Mouse (Mus musculus) layer of hippocampus, adult 2 months (tissue): ENCODE results near the gene Nsun7. TPM values are rescaled to one million over a fixed set of nuclear protein-coding genes. Genes with fewer than 3 reads are reported as not detected.
"Not testable (repeated sequence)": the region's sequence is repeated elsewhere in the genome, so short reads cannot be mapped to it uniquely, and the experiment has no call there.

Source experiments
- DNase-seq, 2 experiments: peaks; one replicate each; pipeline ENCODE4 v3.0.0; 2022; ENCODE audit warnings: low spot score in 2 of 2
- H3K27ac ChIP-seq: fragments of 200-600 bp; 2 replicates; pipeline ENCODE4 v1.8.1; 2022
- H3K4me3 ChIP-seq: fragments of 200-600 bp; 2 replicates; pipeline ENCODE4 v1.8.1; 2022; ENCODE audit warnings: mild to moderate bottlenecking
- CTCF ChIP-seq: fragments of 200-600 bp; conservative IDR thresholded peaks from 2 replicates; pipeline ENCODE4 v1.8.1; 2022; ENCODE audit warnings: antibody characterized with exemption, mild to moderate bottlenecking, moderate library complexity
- total RNA-seq, 2 experiments: library from RNA; stranded (reverse); gene quantifications; 2 replicates each; pipeline ENCODE4 v1.2.3; 2021

Nsun7 gene
- total RNA-seq, 2 experiments from 2014 or later, result 12.6 to 14.6 TPM

GRCm38 (mm10) chr5:66245958-66246497 is 13.7 kb upstream of the Nsun7 start:
- TF ChIP-seq CTCF, result no peak
- Histone ChIP-seq H3K27ac (no peak overlapping the region), H3K4me3 (no peak overlapping the region)
- no peak for DNase-seq

GRCm38 (mm10) chr5:66253219-66253618 is 6.5 kb upstream of the Nsun7 start:
- Histone ChIP-seq H3K27ac (no peak overlapping the region), H3K4me3 (no peak overlapping the region)
- TF ChIP-seq CTCF, result peak; percentile 71
- DNase-seq, result no peak

- no peak for DNase-seq
- no peak for TF ChIP-seq CTCF
- Histone ChIP-seq H3K27ac (no peak overlapping the region), H3K4me3 (no peak overlapping the region)
Observed at GRCm38 (mm10) chr5:66255044-66255443, 4.7 kb upstream of the Nsun7 start.

GRCm38 (mm10) chr5:66259000-66259399 is 697 bp upstream of the Nsun7 start:
- Histone ChIP-seq H3K4me3 (no peak overlapping the region), H3K27ac (no peak overlapping the region)
- no peak for TF ChIP-seq CTCF
- no peak for DNase-seq

GRCm38 (mm10) chr5:66259431-66259755 is 304 bp upstream of the Nsun7 start:
- Histone ChIP-seq H3K27ac (peak overlapping the region; percentile 97), H3K4me3 (peak overlapping the region; percentile 89)

GRCm38 (mm10) chr5:66262475-66262874 is 2.8 kb downstream of the Nsun7 start:
- no peak for TF ChIP-seq CTCF
- no peak for DNase-seq
- H3K27ac ChIP-seq, result no peak overlapping the region
- no peak overlapping the region for H3K4me3 ChIP-seq

More at GRCm38 (mm10) chr5:66259431-66259755, 304 bp upstream of the Nsun7 start:
- not testable (repeated sequence) for DNase-seq

GRCm38 (mm10) chr5:66263398-66263797 is 3.7 kb downstream of the Nsun7 start:
- no peak overlapping the region for H3K4me3 ChIP-seq
- TF ChIP-seq CTCF, result peak; percentile 88
- no peak overlapping the region for H3K27ac ChIP-seq
- DNase-seq, result peak in 1 of 2 experiments; percentile 31

- no peak for DNase-seq
- TF ChIP-seq CTCF, result no peak
- Histone ChIP-seq H3K27ac (no peak overlapping the region), H3K4me3 (no peak overlapping the region)
Observed at GRCm38 (mm10) chr5:66269616-66270015, 9.9 kb downstream of the Nsun7 start.

- H3K27ac ChIP-seq, result no peak overlapping the region
- TF ChIP-seq CTCF, result no peak
- H3K4me3 ChIP-seq, result no peak overlapping the region
- peak in 1 of 2 experiments; percentile 1 for DNase-seq
Observed at GRCm38 (mm10) chr5:66271141-66271540, 11.4 kb downstream of the Nsun7 start.

GRCm38 (mm10) chr5:66274417-66274816 is 14.7 kb downstream of the Nsun7 start:
- DNase-seq, result no peak
- TF ChIP-seq CTCF, result peak; percentile 80
- Histone ChIP-seq H3K27ac (no peak overlapping the region), H3K4me3 (no peak overlapping the region)

- Histone ChIP-seq H3K27ac (no peak overlapping the region), H3K4me3 (no peak overlapping the region)
- TF ChIP-seq CTCF, result no peak
- DNase-seq, result no peak
Observed at GRCm38 (mm10) chr5:66279650-66280049, 20.0 kb downstream of the Nsun7 start.

GRCm38 (mm10) chr5:66280742-66281141 is 21.0 kb downstream of the Nsun7 start:
- Histone ChIP-seq H3K27ac (no peak overlapping the region), H3K4me3 (no peak overlapping the region)
- TF ChIP-seq CTCF, result peak; percentile 73
- DNase-seq, result no peak

- no peak overlapping the region for H3K4me3 ChIP-seq
- no peak for DNase-seq
- no peak overlapping the region for H3K27ac ChIP-seq
- no peak for TF ChIP-seq CTCF
Observed at GRCm38 (mm10) chr5:66294106-66294625, 34.5 kb downstream of the Nsun7 start.

- TF ChIP-seq CTCF, result no peak
- no peak overlapping the region for H3K4me3 ChIP-seq
Observed at GRCm38 (mm10) chr5:66294952-66295351, 35.3 kb downstream of the Nsun7 start.

More at GRCm38 (mm10) chr5:66294952-66295351, 35.3 kb downstream of the Nsun7 start:
- no peak overlapping the region for H3K27ac ChIP-seq
- DNase-seq, result no peak
